15 mouse cellular contexts compared by ENCODE assay signal in the genomic region with DNA sequence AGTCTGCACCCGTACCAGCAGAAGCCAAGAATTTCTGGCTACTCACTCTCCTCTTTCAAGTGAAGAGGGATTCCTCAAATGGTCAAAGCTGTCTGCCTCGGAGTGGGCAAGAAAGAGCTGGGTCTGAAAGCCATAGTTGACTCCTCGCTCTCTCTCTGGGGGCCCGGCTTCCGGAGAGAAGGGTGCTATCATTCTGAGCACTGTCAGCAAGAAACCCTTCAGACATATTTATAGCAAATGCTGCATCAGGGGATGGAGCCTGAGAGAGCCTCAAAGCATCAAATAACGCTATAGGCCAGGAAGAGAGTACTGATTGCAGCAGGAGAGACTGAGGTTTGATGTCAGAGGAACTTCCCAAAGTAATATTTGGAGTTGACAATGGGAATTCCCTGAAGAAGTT. TPM values are rescaled to one million over a fixed set of nuclear protein-coding genes. Genes with fewer than 3 reads are reported as not detected.
DNase-seq lines count a peak whose midpoint lies in the region; ATAC-seq and TF ChIP-seq lines count a peak whose summit lies in the region.
"Had no signal": no experiment of that assay in that cellular context is flagged by ENCODE, and none has a peak within 500 bp of the region (broad histone marks: within the 10 kb centered on the region; RNA-seq: fewer than 3 reads in every experiment).

No protein-coding gene starts in this region.

- no peaks in the 10 kb centered on the region for H3K9me3 ChIP-seq in heart, embryonic 10.5 days
- H3K9me3 ChIP-seq in intestine, embryonic 15.5 days, result no peaks in the 10 kb centered on the region
- no peaks in the 10 kb centered on the region for H3K9me3 ChIP-seq in intestine, embryonic 16.5 days (ENCODE audit: control insufficient read depth, low read length)
- no peaks in the 10 kb centered on the region for H3K9me3 ChIP-seq in neural tube, embryonic 13.5 days
- H3K9me3 ChIP-seq in stomach, postnatal 0 days (ENCODE audit: control insufficient read depth, low read length), result no peaks in the 10 kb centered on the region
- H3K9me3 ChIP-seq: G1E had no signal

- intact Hi-C loops in heart, postnatal 10 days (cut with DNase I), result no loop called here

- H3K36me3 ChIP-seq in heart, embryonic 10.5 days, result no peaks in the 10 kb centered on the region
- H3K36me3 ChIP-seq in intestine, embryonic 15.5 days, result no peaks in the 10 kb centered on the region
- H3K36me3 ChIP-seq in intestine, embryonic 16.5 days (ENCODE audit: control insufficient read depth, insufficient read depth, low read length), result no peaks in the 10 kb centered on the region
- no peaks in the 10 kb centered on the region for H3K36me3 ChIP-seq in neural tube, embryonic 13.5 days
- H3K36me3 ChIP-seq in stomach, postnatal 0 days (ENCODE audit: control insufficient read depth, insufficient read depth, low read length), result no peaks in the 10 kb centered on the region
- H3K36me3 ChIP-seq: G1E had no signal

- TF ChIP-seq EP300 in stomach, postnatal 0 days (optimal IDR thresholded peaks at IDR 0.05), result no peak

- peak overlapping the region; percentile 44 for H3K4me3 ChIP-seq in heart, embryonic 10.5 days
- H3K4me3 ChIP-seq in intestine, embryonic 15.5 days (replicated peaks), result no peak overlapping the region
- H3K4me3 ChIP-seq in intestine, embryonic 16.5 days (ENCODE audit: low read length), result no peak overlapping the region
- H3K4me3 ChIP-seq in neural tube, embryonic 13.5 days, result no peak overlapping the region
- H3K4me3 ChIP-seq in stomach, postnatal 0 days (ENCODE audit: low read depth, low read length), result no peak overlapping the region
- H3K4me3 ChIP-seq: erythroblast, embryonic 14.5 days had no signal

- peaks cover 61% of the 10 kb centered on the region for H3K4me1 ChIP-seq in heart, embryonic 10.5 days
- H3K4me1 ChIP-seq in intestine, embryonic 15.5 days (replicated peaks), result peaks cover 51% of the 10 kb centered on the region
- H3K4me1 ChIP-seq in intestine, embryonic 16.5 days (ENCODE audit: control insufficient read depth, insufficient read depth, low read length), result peaks cover 50% of the 10 kb centered on the region
- H3K4me1 ChIP-seq in neural tube, embryonic 13.5 days (replicated peaks), result peaks cover 62% of the 10 kb centered on the region
- H3K4me1 ChIP-seq in stomach, postnatal 0 days (replicated peaks; ENCODE audit: control insufficient read depth, insufficient read depth), result peaks cover 4% of the 10 kb centered on the region

- no peak overlapping the region for H3K9ac ChIP-seq in intestine, embryonic 15.5 days
- no peak overlapping the region for H3K9ac ChIP-seq in intestine, embryonic 16.5 days (ENCODE audit: low read depth, low read length)
- H3K9ac ChIP-seq in neural tube, embryonic 13.5 days, result peak overlapping the region; percentile 35
- H3K9ac ChIP-seq in stomach, postnatal 0 days (ENCODE audit: low read length), result no peak overlapping the region

- no peak for ATAC-seq in intestine, embryonic 15.5 days
- no peak for ATAC-seq in intestine, embryonic 16.5 days
- no peak for ATAC-seq in neural tube, embryonic 13.5 days (ENCODE audit: low read depth)
- no peak for ATAC-seq in stomach, postnatal 0 days (ENCODE audit: low FRiP score, low TSS enrichment)
- no peak for ATAC-seq in activated CD4-positive, CD25-positive, alpha-beta regulatory T cell, adult 4 months
- ATAC-seq: inflammation-experienced regulatory T-cells, adult 6 months had no signal

- peaks cover 64% of the 10 kb centered on the region for H3K27me3 ChIP-seq in heart, embryonic 10.5 days (ENCODE audit: insufficient read depth, poor library complexity, severe bottlenecking)
- peaks cover 14% of the 10 kb centered on the region for H3K27me3 ChIP-seq in intestine, embryonic 15.5 days (replicated peaks)
- peaks cover 3% of the 10 kb centered on the region; the same call in 1 of the 2 replicates for H3K27me3 ChIP-seq in intestine, embryonic 16.5 days (replicated peaks; ENCODE audit: control insufficient read depth, insufficient read depth, low read length)
- peaks cover 22% of the 10 kb centered on the region for H3K27me3 ChIP-seq in neural tube, embryonic 13.5 days
- no peaks in the 10 kb centered on the region for H3K27me3 ChIP-seq in stomach, postnatal 0 days (ENCODE audit: control insufficient read depth, insufficient read depth, low read length)

- peak overlapping the region; percentile 49; the same call in 1 of the 2 replicates for H3K4me2 ChIP-seq in intestine, embryonic 15.5 days (replicated peaks)
- H3K4me2 ChIP-seq in intestine, embryonic 16.5 days (ENCODE audit: low read depth, low read length), result no peak overlapping the region
- no peak overlapping the region for H3K4me2 ChIP-seq in neural tube, embryonic 13.5 days
- no peak overlapping the region for H3K4me2 ChIP-seq in stomach, postnatal 0 days (replicated peaks; ENCODE audit: low read depth)

- 35% methylated on average over 6 of the region's 6 CpGs for WGBS in heart, embryonic 10.5 days
- WGBS in intestine, embryonic 15.5 days, result 42% methylated on average over 6 of the region's 6 CpGs
- WGBS in intestine, embryonic 16.5 days, result 47% methylated on average over 6 of the region's 6 CpGs
- WGBS in neural tube, embryonic 13.5 days, result 40% methylated on average over 6 of the region's 6 CpGs
- WGBS in stomach, postnatal 0 days, result 55% methylated on average over 6 of the region's 6 CpGs

- H3K27ac ChIP-seq in heart, embryonic 10.5 days, result peak overlapping the region; percentile 71; the same call in 1 of the 2 replicates
- no peak overlapping the region for H3K27ac ChIP-seq in intestine, embryonic 15.5 days
- no peak overlapping the region for H3K27ac ChIP-seq in intestine, embryonic 16.5 days (ENCODE audit: low read length)
- peak overlapping the region; percentile 78 for H3K27ac ChIP-seq in neural tube, embryonic 13.5 days (replicated peaks)
- H3K27ac ChIP-seq in stomach, postnatal 0 days (replicated peaks), result peak overlapping the region; percentile 63; the same call in 1 of the 2 replicates

- DNase-seq in heart, embryonic 10.5 days (ENCODE audit: low spot score), result no peak
- no peak for DNase-seq in heart, postnatal 10 days
- no peak for DNase-seq in neural tube, embryonic 10.5 days (ENCODE audit: extremely low spot score, low spot score)
- DNase-seq in stomach, postnatal 0 days (ENCODE audit: low spot score), result no peak
- DNase-seq: adrenal gland, postnatal 36 days; cerebellum, adult 11 months; kidney, postnatal 36 days had no signal

- TF ChIP-seq CTCF in stomach, postnatal 0 days (IDR thresholded peaks at IDR 0.05; ENCODE audit: low read depth), result no peak

RNA-seq across cellular contexts. Expression of gene Cacnb3, which starts 1.2 kb away (rescaled TPM):
- polyA plus RNA-seq in heart, embryonic 10.5 days (2016; fragmentation: Nextera tagmentation; extraction: Ambion mirVana), result 9.9 and 23.3 TPM in 2 replicates
- 10 to 100 TPM; 13.6 to 14.0 TPM for total RNA-seq in heart, postnatal 10 days (2021)
- polyA plus RNA-seq in intestine, embryonic 15.5 days (2015; fragmentation: Nextera tagmentation; extraction: Ambion mirVana), result 24.9 and 26.7 TPM in 2 replicates
- polyA plus RNA-seq in intestine, embryonic 16.5 days (2015; fragmentation: Nextera tagmentation; extraction: Ambion mirVana), result 20.3 and 22.8 TPM in 2 replicates
- polyA plus RNA-seq in neural tube, embryonic 13.5 days (2015; fragmentation: Nextera tagmentation; extraction: Ambion mirVana), result 124 and 137 TPM in 2 replicates
- 15.1 and 17.6 TPM in 2 replicates for polyA plus RNA-seq in stomach, postnatal 0 days (2015; fragmentation: Nextera tagmentation; extraction: Ambion mirVana)
- polyA plus RNA-seq in activated CD4-positive, CD25-positive, alpha-beta regulatory T cell, adult 4 months (2017; shearing (Covaris generic)), result under 1 TPM in 1 of 2 experiments, not detected in 1; 0.19 TPM
- polyA plus RNA-seq: erythroblast, embryonic 14.5 days had no signal

RNA-seq across cellular contexts. Expression of gene Adcy6, which starts 19.6 kb away (rescaled TPM):
- polyA plus RNA-seq in heart, embryonic 10.5 days (2016; fragmentation: Nextera tagmentation; extraction: Ambion mirVana), result 25.5 and 33.5 TPM in 2 replicates
- total RNA-seq in heart, postnatal 10 days (2021), result 100 to 1,000 TPM; 187 to 200 TPM
- 21.4 and 23.0 TPM in 2 replicates for polyA plus RNA-seq in intestine, embryonic 15.5 days (2015; fragmentation: Nextera tagmentation; extraction: Ambion mirVana)
- 17.1 and 18.8 TPM in 2 replicates for polyA plus RNA-seq in intestine, embryonic 16.5 days (2015; fragmentation: Nextera tagmentation; extraction: Ambion mirVana)
- polyA plus RNA-seq in neural tube, embryonic 13.5 days (2015; fragmentation: Nextera tagmentation; extraction: Ambion mirVana), result 10.4 and 10.7 TPM in 2 replicates
- 9.0 and 9.5 TPM in 2 replicates for polyA plus RNA-seq in stomach, postnatal 0 days (2015; fragmentation: Nextera tagmentation; extraction: Ambion mirVana)
- polyA plus RNA-seq in activated CD4-positive, CD25-positive, alpha-beta regulatory T cell, adult 4 months (2017; shearing (Covaris generic)), result under 1 TPM; 0.36 to 0.56 TPM
- polyA plus RNA-seq: G1E had no signal

RNA-seq across cellular contexts. Expression of gene Ddx23, which starts 33.2 kb away (rescaled TPM):
- polyA plus RNA-seq in heart, embryonic 10.5 days (2016; fragmentation: Nextera tagmentation; extraction: Ambion mirVana), result 15.6 and 17.5 TPM in 2 replicates
- total RNA-seq in heart, postnatal 10 days (2021), result 10 to 100 TPM; 55.2 to 57.2 TPM
- 23.3 and 23.7 TPM in 2 replicates for polyA plus RNA-seq in intestine, embryonic 15.5 days (2015; fragmentation: Nextera tagmentation; extraction: Ambion mirVana)
- polyA plus RNA-seq in intestine, embryonic 16.5 days (2015; fragmentation: Nextera tagmentation; extraction: Ambion mirVana), result 15.6 and 17.6 TPM in 2 replicates
- 20.5 and 21.7 TPM in 2 replicates for polyA plus RNA-seq in neural tube, embryonic 13.5 days (2015; fragmentation: Nextera tagmentation; extraction: Ambion mirVana)
- 8.2 and 10.3 TPM in 2 replicates for polyA plus RNA-seq in stomach, postnatal 0 days (2015; fragmentation: Nextera tagmentation; extraction: Ambion mirVana)
- polyA plus RNA-seq in activated CD4-positive, CD25-positive, alpha-beta regulatory T cell, adult 4 months (2017; shearing (Covaris generic)), result 10 to 100 TPM; 22.8 to 27.3 TPM

RNA-seq across cellular contexts. Expression of gene Rnd1, which starts 47.8 kb away (rescaled TPM):
- polyA plus RNA-seq in heart, embryonic 10.5 days (2016; fragmentation: Nextera tagmentation; extraction: Ambion mirVana), result 1.7 and 2.8 TPM in 2 replicates
- total RNA-seq in heart, postnatal 10 days (2021), result 1 to 10 TPM in 1 of 2 experiments, under 1 TPM in 1; 0.84 to 1.9 TPM
- polyA plus RNA-seq in intestine, embryonic 15.5 days (2015; fragmentation: Nextera tagmentation; extraction: Ambion mirVana), result 0.97 and 1.1 TPM in 2 replicates
- polyA plus RNA-seq in intestine, embryonic 16.5 days (2015; fragmentation: Nextera tagmentation; extraction: Ambion mirVana), result 0.95 and 1.1 TPM in 2 replicates
- polyA plus RNA-seq in neural tube, embryonic 13.5 days (2015; fragmentation: Nextera tagmentation; extraction: Ambion mirVana), result 6.2 and 7.4 TPM in 2 replicates
- 0.35 and 0.46 TPM in 2 replicates for polyA plus RNA-seq in stomach, postnatal 0 days (2015; fragmentation: Nextera tagmentation; extraction: Ambion mirVana)
- 1 to 10 TPM in 1 of 2 experiments, under 1 TPM in 1; 0.50 to 1.5 TPM for polyA plus RNA-seq in activated CD4-positive, CD25-positive, alpha-beta regulatory T cell, adult 4 months (2017; shearing (Covaris generic))
- polyA plus RNA-seq: erythroblast, embryonic 14.5 days had no signal

RNA-seq across cellular contexts. Expression of gene 4930415O20Rik, which starts 58.7 kb away (rescaled TPM):
- 0.43 TPM in 1 of 2 replicates, not detected in the other for polyA plus RNA-seq in heart, embryonic 10.5 days (2016; fragmentation: Nextera tagmentation; extraction: Ambion mirVana)
- total RNA-seq in heart, postnatal 10 days (2021), result under 1 TPM in 1 of 2 experiments, not detected in 1; 0.53 TPM
- polyA plus RNA-seq in intestine, embryonic 15.5 days (2015; fragmentation: Nextera tagmentation; extraction: Ambion mirVana), result 0.77 TPM in 1 of 2 replicates, not detected in the other
- polyA plus RNA-seq in intestine, embryonic 16.5 days (2015; fragmentation: Nextera tagmentation; extraction: Ambion mirVana), result 0.43 TPM in 1 of 2 replicates, not detected in the other
- polyA plus RNA-seq in neural tube, embryonic 13.5 days (2015; fragmentation: Nextera tagmentation; extraction: Ambion mirVana), result not detected in 2 replicates
- polyA plus RNA-seq in stomach, postnatal 0 days (2015; fragmentation: Nextera tagmentation; extraction: Ambion mirVana), result 0.19 and 0.36 TPM in 2 replicates
- polyA plus RNA-seq in activated CD4-positive, CD25-positive, alpha-beta regulatory T cell, adult 4 months (2017; shearing (Covaris generic)), result not detected
- total RNA-seq: G1E had no signal
- polyA plus RNA-seq: erythroblast, embryonic 14.5 days; G1E; inflammation-experienced regulatory T-cells, adult 6 months; stomach, embryonic 14.5 days had no signal

Comparison
In these comparisons a context has a peak if more than half of its experiments do, and no peak if none do; other contexts are left out.
1. H3K27ac ChIP-seq: peak in heart, embryonic 10.5 days (single experiment), neural tube, embryonic 13.5 days (single experiment) and stomach, postnatal 0 days (single experiment); none in intestine, embryonic 15.5 days (single experiment) and intestine, embryonic 16.5 days (single experiment).